Comparison of ENCODE assay signal across 24 mouse cellular contexts in the genomic region with DNA sequence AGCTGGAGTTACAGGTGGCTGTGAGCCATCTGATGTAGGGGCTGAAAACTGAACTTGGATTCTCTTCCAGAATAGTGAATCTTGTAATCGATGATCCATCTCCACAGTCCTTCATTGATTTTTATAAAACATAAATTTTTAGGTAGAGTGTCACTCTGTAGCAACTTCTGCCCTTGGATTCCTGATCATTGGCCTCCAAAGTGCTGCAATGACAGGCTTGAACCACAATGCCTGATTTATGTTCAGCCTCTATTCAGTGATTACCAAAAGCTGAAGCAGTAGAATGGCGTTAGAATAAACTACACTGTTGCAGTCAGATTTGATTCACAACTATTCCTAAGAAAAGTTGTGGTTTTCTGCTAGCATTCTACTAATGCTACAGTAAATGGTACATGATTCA.
"Had no signal": no experiment of that assay in that cellular context is flagged by ENCODE, and none has a peak within 500 bp of the region (broad histone marks: within the 10 kb centered on the region; RNA-seq: fewer than 3 reads in every experiment).

No protein-coding gene starts in this region.

- DNase-seq: gastrocnemius, adult 2 months; gastrocnemius, postnatal 10 days; gastrocnemius, postnatal 25 days; heart, adult 18-20 months; heart, postnatal 10 days; heart, postnatal 4 days; kidney, adult 11 months; kidney, adult 2 months; kidney, adult 9 months; kidney, postnatal 14 days; kidney, postnatal 36 days; layer of hippocampus, adult 9-11 months; layer of hippocampus, postnatal 36 days; left cerebral cortex, postnatal 4 days had no signal

- H3K9ac ChIP-seq: heart, embryonic 12.5 days; hindbrain, embryonic 13.5 days; hindbrain, embryonic 15.5 days; limb, embryonic 13.5 days; limb, embryonic 15.5 days; liver, embryonic 12.5 days; liver, embryonic 14.5 days had no signal

- H3K27me3 ChIP-seq: heart, embryonic 12.5 days; hindbrain, embryonic 13.5 days; hindbrain, embryonic 15.5 days; limb, embryonic 13.5 days; limb, embryonic 15.5 days; liver, embryonic 12.5 days had no signal

- H3K4me2 ChIP-seq: heart, embryonic 12.5 days; hindbrain, embryonic 13.5 days; hindbrain, embryonic 15.5 days; limb, embryonic 13.5 days; limb, embryonic 15.5 days; liver, embryonic 12.5 days had no signal

- H3K4me1 ChIP-seq: heart, embryonic 10.5 days; heart, embryonic 12.5 days; hindbrain, embryonic 13.5 days; hindbrain, embryonic 15.5 days; limb, embryonic 13.5 days; limb, embryonic 15.5 days; liver, embryonic 12.5 days had no signal

- H3K27ac ChIP-seq: gastrocnemius, adult 2 months; heart, embryonic 10.5 days; hindbrain, embryonic 13.5 days; hindbrain, embryonic 15.5 days; hindbrain, postnatal 0 days; limb, embryonic 13.5 days; limb, embryonic 15.5 days; liver, embryonic 12.5 days; liver, embryonic 14.5 days had no signal

- H3K4me3 ChIP-seq: gastrocnemius, adult 2 months; heart, embryonic 10.5 days; heart, embryonic 12.5 days; hindbrain, embryonic 13.5 days; hindbrain, embryonic 15.5 days; limb, embryonic 13.5 days; limb, embryonic 15.5 days; liver, embryonic 12.5 days had no signal

- H3K9me3 ChIP-seq: heart, embryonic 10.5 days; hindbrain, embryonic 13.5 days; hindbrain, embryonic 15.5 days; limb, embryonic 13.5 days; limb, embryonic 15.5 days; liver, embryonic 12.5 days had no signal

- ATAC-seq: hindbrain, postnatal 0 days; intestine, embryonic 16.5 days; liver, embryonic 12.5 days had no signal

- H3K36me3 ChIP-seq: heart, embryonic 10.5 days; heart, embryonic 12.5 days; hindbrain, embryonic 13.5 days; hindbrain, embryonic 15.5 days; limb, embryonic 13.5 days; limb, embryonic 15.5 days; liver, embryonic 12.5 days had no signal
